Mouse (Mus musculus) kidney, adult 9 months (tissue): ENCODE measurements at regions not wholly inside any gene's neighbourhood (a gene's known extent, or its start where the extent isn't known, plus 50 kb on each side); places are given as distances from the start of the nearest gene placed in this dataset.

Experiments used
- DNase-seq: peaks from one replicate; pipeline ENCODE4 v3.0.0; 2022

- no peak for DNase-seq
Measured at GRCm38 (mm10) chr2:146565693-146566092, 53.5 kb upstream of the Ralgapa2 start.

GRCm38 (mm10) chr2:146568171-146568842 lies 56.2 kb upstream of the Ralgapa2 start:
- no peak for DNase-seq

- no peak for DNase-seq
Measured at GRCm38 (mm10) chr2:146571036-146571435, 58.9 kb upstream of the Ralgapa2 start.

- no peak for DNase-seq
Measured at GRCm38 (mm10) chr2:146571857-146572256, 59.7 kb upstream of the Ralgapa2 start.

- DNase-seq = peak; percentile 28
Measured at GRCm38 (mm10) chr2:146575610-146576297, 63.6 kb upstream of the Ralgapa2 start.

GRCm38 (mm10) chr2:146576298-146576905 lies 64.3 kb upstream of the Ralgapa2 start:
- DNase-seq = peak; percentile 90

GRCm38 (mm10) chr2:146577096-146577495 lies 65.0 kb upstream of the Ralgapa2 start:
- DNase-seq = peak; percentile 58

- DNase-seq = no peak
Measured at GRCm38 (mm10) chr2:146581220-146581619, 69.1 kb upstream of the Ralgapa2 start.

- no peak for DNase-seq
Measured at GRCm38 (mm10) chr2:146583807-146584388, 71.8 kb upstream of the Ralgapa2 start.

- DNase-seq = no peak
Measured at GRCm38 (mm10) chr2:146586381-146586780, 74.2 kb upstream of the Ralgapa2 start.

GRCm38 (mm10) chr2:146586981-146587380 lies 74.8 kb upstream of the Ralgapa2 start:
- no peak for DNase-seq

GRCm38 (mm10) chr2:146589860-146590259 lies 77.7 kb upstream of the Ralgapa2 start:
- DNase-seq = no peak

- DNase-seq = no peak
Measured at GRCm38 (mm10) chr2:146593291-146593690, 81.1 kb upstream of the Ralgapa2 start.

GRCm38 (mm10) chr2:146594212-146594611 lies 82.1 kb upstream of the Ralgapa2 start:
- DNase-seq = no peak

- DNase-seq = no peak
Measured at GRCm38 (mm10) chr2:146595673-146596072, 83.5 kb upstream of the Ralgapa2 start.

- no peak for DNase-seq
Measured at GRCm38 (mm10) chr2:146606170-146606569, 94.0 kb upstream of the Ralgapa2 start.

GRCm38 (mm10) chr2:146610896-146611295 lies 98.8 kb upstream of the Ralgapa2 start:
- no peak for DNase-seq

- DNase-seq = peak; percentile 68
Measured at GRCm38 (mm10) chr2:146611886-146612521, 99.9 kb upstream of the Ralgapa2 start.

- DNase-seq = peak; percentile 33
Measured at GRCm38 (mm10) chr2:146612522-146613288, 100.6 kb upstream of the Ralgapa2 start.

GRCm38 (mm10) chr2:146621167-146621566 lies 109.0 kb upstream of the Ralgapa2 start:
- peak; percentile 42 for DNase-seq

GRCm38 (mm10) chr2:146623052-146623451 lies 110.9 kb upstream of the Ralgapa2 start:
- no peak for DNase-seq

GRCm38 (mm10) chr2:146624207-146624606 lies 112.1 kb upstream of the Ralgapa2 start:
- DNase-seq = no peak
